Mouse (Mus musculus): ENCODE data around the gene Dars.

DNA sequence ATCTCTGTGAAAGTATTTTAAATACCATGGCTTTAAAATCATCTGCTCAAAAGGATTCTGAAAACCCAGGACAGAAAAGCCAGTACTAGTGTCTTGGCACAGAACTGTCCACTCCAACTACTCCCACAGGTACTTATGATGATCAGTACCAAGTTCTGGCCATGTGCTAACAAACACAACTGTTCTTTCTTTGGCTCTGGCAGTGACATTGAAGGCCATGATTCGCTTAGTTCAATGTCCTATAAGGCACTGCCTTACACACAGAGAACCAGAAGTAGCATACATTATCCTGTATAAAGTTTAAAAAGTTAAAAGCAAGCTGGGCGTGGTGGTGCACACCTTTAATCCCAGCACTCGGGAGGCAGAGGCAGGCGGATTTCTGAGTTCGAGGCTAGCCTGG is 6.0 kb downstream of the Dars start:
- TF ChIP-seq POLR2A (IDR thresholded peaks at IDR 0.05; ENCODE audit: low read depth, low read length): no peak
- TF ChIP-seq CTCF (IDR thresholded peaks at IDR 0.05; ENCODE audit: extremely low read depth, insufficient read depth, insufficient read length, insufficient replicate concordance): no peak
